Mouse (Mus musculus) thymus, adult 2 months (tissue): ENCODE data around the gene Alx3. TPM values are rescaled to one million over a fixed set of nuclear protein-coding genes. Genes with fewer than 3 reads are reported as not detected.

ENCODE experiments used
- DNase-seq: peaks from one replicate; pipeline ENCODE4 v3.0.0; 2021
- H3K27ac ChIP-seq: fragments of 200-500 bp; 2 replicates; pipeline ENCODE4 v1.5.1; 2012; ENCODE audit warnings: low read length, control low read depth; ENCODE audit not compliant: control insufficient read depth, insufficient read depth
- H3K27me3 ChIP-seq: fragments of 200-500 bp; 2 replicates; pipeline ENCODE4 v1.6.1; 2012; ENCODE audit warnings: mild to moderate bottlenecking, low read length, moderate library complexity, mixed read lengths; ENCODE audit not compliant: control insufficient read depth, insufficient read depth
- H3K36me3 ChIP-seq: fragments of 200-500 bp; 2 replicates; pipeline ENCODE4 v1.6.1; 2012; ENCODE audit warnings: mild to moderate bottlenecking, low read length, moderate library complexity; ENCODE audit not compliant: control insufficient read depth, insufficient read depth
- H3K4me1 ChIP-seq: fragments of 200-500 bp; replicated peaks from 2 replicates; pipeline ENCODE4 v1.6.1; 2012; ENCODE audit warnings: low read length; ENCODE audit not compliant: control insufficient read depth, insufficient read depth
- H3K4me3 ChIP-seq: fragments of 200-500 bp; 2 replicates; pipeline ENCODE4 v1.5.1; 2012; ENCODE audit warnings: mild to moderate bottlenecking, low read length, control low read depth, moderate library complexity; ENCODE audit not compliant: control insufficient read depth, insufficient read depth
- CTCF ChIP-seq: fragments of 200-500 bp; IDR thresholded peaks from 2 replicates; pipeline ENCODE4 v1.5.1; 2012; ENCODE audit warnings: mild to moderate bottlenecking, control low read depth, low read length, moderate library complexity, borderline replicate concordance; ENCODE audit not compliant: control insufficient read depth, poor library complexity, insufficient read depth; ENCODE audit errors: extremely low read depth
- POLR2A ChIP-seq: fragments of 200-500 bp; IDR thresholded peaks from 2 replicates; pipeline ENCODE4 v1.6.1; 2012; ENCODE audit warnings: mild to moderate bottlenecking, low read length, control low read depth, moderate library complexity; ENCODE audit not compliant: control insufficient read depth, poor library complexity, insufficient read depth; ENCODE audit errors: extremely low read depth
- WGBS: fragments of 180-500 bp; shearing (Covaris S2); methylation state at CpG from one replicate; pipeline ENCODE4 v1.1.7; 2018; 5-methylcytosine and 5-hydroxymethylcytosine counted together
- polyA plus RNA-seq: library from polyadenylated mRNA; depleted of rRNA; stranded (reverse); fragments of >200 nt; gene quantifications from 2 replicates; pipeline ENCODE4 v1.2.3, GENCODE M21; 2012

Gene Alx3
- polyA plus RNA-seq, 1 experiment: 0.20 TPM

GRCm38 (mm10) chr3:107631523-107631958, 36.7 kb downstream of the Alx3 start, which contains the start of gene Strip1:
TSS of gene Strip1 (minus strand) at chr3:107631694.
- under 1% methylated on average over 35 of the region's 35 CpGs for WGBS
- no peak; the same call in 1 of the 2 replicates for TF ChIP-seq CTCF
- peak; percentile 56; the same call in 1 of the 2 replicates for TF ChIP-seq POLR2A
- Histone ChIP-seq H3K36me3 (peaks cover 8% of the 10 kb centered on the region), H3K4me1 (peaks cover 7% of the 10 kb centered on the region), H3K27me3 (no peaks in the 10 kb centered on the region), H3K27ac (peak within 1 kb of the TSS; percentile 47; the same call in 1 of the 2 replicates), H3K4me3 (peak within 1 kb of the TSS; percentile 91)
- peak; percentile 92 for DNase-seq

GRCm38 (mm10) chr3:107632786-107633185, 38.0 kb downstream of the Alx3 start:
- H3K27me3 ChIP-seq: no peaks in the 10 kb centered on the region
- H3K4me1 ChIP-seq: peaks cover 7% of the 10 kb centered on the region
- no peak overlapping the region for H3K27ac ChIP-seq
- no peaks in the 10 kb centered on the region for H3K36me3 ChIP-seq
- no peak for DNase-seq
- 96% methylated on average over 4 of the region's 4 CpGs for WGBS
- no peak overlapping the region for H3K4me3 ChIP-seq
- TF ChIP-seq CTCF: no peak
- no peak for TF ChIP-seq POLR2A

- Histone ChIP-seq H3K4me1 (peaks cover 7% of the 10 kb centered on the region), H3K4me3 (no peak overlapping the region), H3K36me3 (no peaks in the 10 kb centered on the region), H3K27me3 (no peaks in the 10 kb centered on the region), H3K27ac (no peak overlapping the region)
- DNase-seq: no peak
- 97% methylated on average over 9 of the region's 9 CpGs for WGBS
- no peak for TF ChIP-seq CTCF
- no peak for TF ChIP-seq POLR2A
Measured at GRCm38 (mm10) chr3:107633906-107634305, 39.1 kb downstream of the Alx3 start.

GRCm38 (mm10) chr3:107635836-107636235, 41.0 kb downstream of the Alx3 start:
- no peak for DNase-seq
- Histone ChIP-seq H3K27ac (no peak overlapping the region), H3K4me3 (no peak overlapping the region), H3K4me1 (peaks cover 3% of the 10 kb centered on the region), H3K36me3 (no peaks in the 10 kb centered on the region), H3K27me3 (no peaks in the 10 kb centered on the region)
- TF ChIP-seq POLR2A (no peak), CTCF (no peak)
- WGBS: 88% methylated on average over 8 of the region's 8 CpGs

GRCm38 (mm10) chr3:107636236-107636635, 41.4 kb downstream of the Alx3 start:
- H3K27me3 ChIP-seq: no peaks in the 10 kb centered on the region
- peaks cover 3% of the 10 kb centered on the region; the same call in 1 of the 2 replicates for H3K4me1 ChIP-seq
- H3K36me3 ChIP-seq: no peaks in the 10 kb centered on the region
- DNase-seq: no peak
- H3K4me3 ChIP-seq: no peak overlapping the region
- TF ChIP-seq CTCF: no peak
- no peak for TF ChIP-seq POLR2A
- no peak overlapping the region for H3K27ac ChIP-seq
- 88% methylated on average over 3 of the region's 3 CpGs for WGBS

- no peaks in the 10 kb centered on the region for H3K36me3 ChIP-seq
- no peak overlapping the region for H3K4me3 ChIP-seq
- no peaks in the 10 kb centered on the region for H3K27me3 ChIP-seq
- TF ChIP-seq CTCF: no peak
- TF ChIP-seq POLR2A: no peak
- no peak for DNase-seq
- WGBS: 84% methylated on average over 5 of the region's 5 CpGs
- H3K27ac ChIP-seq: no peak overlapping the region
- no peaks in the 10 kb centered on the region for H3K4me1 ChIP-seq
Measured at GRCm38 (mm10) chr3:107637606-107638172, 42.9 kb downstream of the Alx3 start.
